Mouse (Mus musculus) cortical plate, adult 2 months (tissue): ENCODE measurements around the gene Lingo4.

Experiments
- CTCF ChIP-seq: fragments of 200-500 bp; IDR thresholded peaks from 2 replicates; pipeline ENCODE4 v1.5.1; 2011; ENCODE audit warnings: mild to moderate bottlenecking, control low read depth, low read length; ENCODE audit not compliant: insufficient read depth; ENCODE audit errors: extremely low read depth
- POLR2A ChIP-seq: fragments of 200-500 bp; IDR thresholded peaks from 2 replicates; pipeline ENCODE4 v1.6.1; 2011; ENCODE audit warnings: mild to moderate bottlenecking, low read length, control low read depth; ENCODE audit not compliant: insufficient read depth; ENCODE audit errors: extremely low read depth

- peak; percentile 98 for TF ChIP-seq CTCF
- no peak for TF ChIP-seq POLR2A
Measured at GRCm38 (mm10) chr3:94366761-94367160, 31.6 kb upstream of the Lingo4 start.
